Mouse (Mus musculus) brain, embryonic 18.5 days (tissue): ENCODE measurements around the gene B4galnt2.

Source experiments
- DNase-seq: peaks from one replicate; pipeline ENCODE4 v3.0.0-alpha.2; 2012; ENCODE audit warnings: low read depth, low spot score

The B4galnt2 gene

DNA sequence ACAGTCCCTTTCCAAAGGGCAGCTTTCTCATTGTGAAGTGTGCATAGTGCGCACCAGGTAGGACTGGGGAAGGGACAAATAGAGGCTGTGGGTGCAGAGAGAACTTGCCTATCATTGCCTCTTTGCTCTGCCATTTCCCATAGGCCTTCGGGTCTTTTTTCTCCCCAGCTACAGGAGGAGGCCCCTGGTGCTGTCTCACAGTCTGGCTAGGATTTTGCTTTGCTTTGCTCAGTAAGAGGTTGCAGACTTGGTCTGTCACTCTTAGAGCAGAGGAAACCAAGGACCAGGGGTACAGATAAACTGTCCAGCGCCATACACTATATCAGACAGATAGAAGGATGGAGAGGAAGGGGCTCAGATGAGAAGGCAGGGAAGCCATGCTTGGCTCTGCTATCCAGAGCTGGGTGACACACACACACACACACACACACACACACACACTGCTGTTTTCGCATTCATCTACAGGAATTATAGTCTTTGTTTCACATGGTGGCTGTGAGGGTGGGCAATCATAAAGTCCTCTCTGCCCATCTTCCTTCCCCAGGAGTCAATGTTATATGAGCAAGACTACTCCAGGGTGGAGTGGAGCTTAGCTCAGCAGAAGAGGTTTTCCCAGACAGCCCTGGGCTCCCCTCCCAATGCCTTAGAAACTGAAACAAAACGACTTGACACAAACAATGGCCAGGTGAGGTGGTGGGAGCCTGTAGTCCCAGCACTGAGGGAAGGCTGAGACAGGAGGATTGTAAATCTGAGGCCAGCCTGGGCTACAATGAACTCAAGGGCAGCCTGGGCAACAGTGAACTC, 73.8 kb downstream of the B4galnt2 start:
- DNase-seq = no peak

DNA sequence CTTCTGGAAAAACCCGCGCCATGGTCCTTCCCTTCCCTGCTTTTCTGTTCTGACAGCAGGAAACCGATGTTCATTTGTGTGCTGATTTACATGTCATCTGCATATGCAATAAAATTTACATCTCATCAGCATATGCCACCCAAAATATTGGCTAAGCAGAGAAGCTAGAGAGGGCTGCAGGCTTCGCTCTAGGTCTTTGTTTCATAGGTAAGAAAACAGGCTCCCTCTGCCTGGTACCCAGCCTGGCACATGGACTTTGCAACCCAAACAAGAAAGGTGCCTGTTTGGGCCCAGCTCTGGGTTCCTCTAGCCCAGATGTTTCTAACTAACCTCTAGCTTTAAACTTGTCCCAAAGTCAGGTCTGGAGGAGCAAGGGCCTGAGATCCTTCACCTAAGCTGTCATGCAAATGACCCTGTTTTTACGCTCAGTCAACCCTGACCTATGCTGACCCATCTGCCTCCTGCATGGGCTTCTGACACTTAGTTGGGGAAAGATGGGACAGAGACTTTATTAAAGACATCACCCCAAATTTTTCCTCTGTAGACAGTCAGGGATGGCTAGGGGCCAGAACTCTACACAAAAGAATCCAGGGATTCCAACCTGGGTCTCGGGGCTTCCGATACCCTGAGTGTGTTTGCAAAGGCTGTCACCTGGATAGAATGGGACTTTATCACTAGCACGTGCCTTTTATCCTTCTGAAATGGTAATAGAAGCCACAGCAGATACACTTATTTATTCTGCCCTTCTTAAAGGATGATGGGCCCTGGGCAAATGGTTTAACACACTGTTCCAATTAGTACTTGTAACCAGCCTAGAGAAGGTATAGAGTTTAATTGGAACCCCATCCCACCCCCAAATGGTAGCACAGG, 75.5 kb downstream of the B4galnt2 start:
- no peak for DNase-seq

DNA sequence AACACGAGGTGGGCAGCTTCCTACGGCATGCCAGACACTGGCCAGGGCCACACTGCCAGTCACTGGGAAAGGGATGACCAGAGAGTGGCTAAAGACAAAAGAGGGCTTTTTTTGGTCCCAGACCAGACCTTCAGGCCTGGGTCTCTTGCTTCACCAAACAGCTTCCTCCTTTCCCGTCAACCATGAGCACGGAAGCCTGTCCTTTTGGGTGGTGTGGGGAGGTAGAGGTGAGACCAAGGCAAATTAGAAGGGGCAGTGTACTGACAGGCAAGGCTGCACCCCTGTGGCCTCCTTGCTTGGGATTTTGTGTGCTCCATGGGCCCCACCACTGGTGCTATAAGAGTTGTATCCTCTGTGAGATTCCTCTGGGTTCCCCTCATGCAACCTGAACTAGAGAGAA, 76.1 kb downstream of the B4galnt2 start:
- DNase-seq = no peak

DNA sequence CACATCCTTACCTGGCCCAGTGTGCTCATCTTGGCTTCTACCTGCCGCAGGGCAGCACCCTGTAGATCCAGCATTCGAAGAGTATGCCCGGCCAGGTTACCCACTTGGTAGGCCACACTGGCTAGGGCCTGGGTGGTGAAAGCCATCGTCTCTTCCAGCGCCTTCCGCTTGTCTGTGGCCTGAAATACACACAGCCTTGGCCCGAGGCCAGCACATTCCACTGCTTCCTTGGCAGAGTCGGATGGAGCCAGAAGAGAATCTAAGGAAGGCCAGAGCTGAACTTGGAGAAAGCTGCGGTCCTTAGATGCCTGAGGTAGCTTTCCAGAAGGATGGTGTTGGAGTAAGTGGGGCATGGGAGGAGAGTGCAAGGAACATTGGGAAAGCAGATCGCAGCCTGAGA, 77.6 kb downstream of the B4galnt2 start, which contains the start of gene Gngt2:
Gene Gngt2 (plus strand): TSS at position 158 of the 400 bp plus-strand sequence.
- DNase-seq = no peak

DNA sequence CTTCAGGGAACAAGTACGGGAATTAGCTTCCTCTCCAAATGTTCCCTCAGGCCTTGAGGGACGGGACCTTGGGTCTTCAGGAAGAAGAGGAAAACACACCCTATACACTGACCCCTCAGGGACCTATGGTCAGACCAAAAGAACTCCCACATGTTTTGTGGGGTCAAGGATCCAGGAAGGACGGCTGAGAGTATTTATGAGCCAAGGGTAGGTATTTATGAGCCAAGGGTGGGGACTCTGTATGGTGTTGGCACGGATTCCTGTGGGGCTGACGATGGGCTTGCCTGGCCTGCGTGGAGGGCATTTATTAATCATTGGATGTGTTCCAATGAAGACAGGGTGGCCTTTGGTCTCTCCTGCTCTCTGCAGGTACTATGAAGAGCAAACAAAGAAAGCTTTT, 78.3 kb downstream of the B4galnt2 start:
- no peak for DNase-seq

DNA sequence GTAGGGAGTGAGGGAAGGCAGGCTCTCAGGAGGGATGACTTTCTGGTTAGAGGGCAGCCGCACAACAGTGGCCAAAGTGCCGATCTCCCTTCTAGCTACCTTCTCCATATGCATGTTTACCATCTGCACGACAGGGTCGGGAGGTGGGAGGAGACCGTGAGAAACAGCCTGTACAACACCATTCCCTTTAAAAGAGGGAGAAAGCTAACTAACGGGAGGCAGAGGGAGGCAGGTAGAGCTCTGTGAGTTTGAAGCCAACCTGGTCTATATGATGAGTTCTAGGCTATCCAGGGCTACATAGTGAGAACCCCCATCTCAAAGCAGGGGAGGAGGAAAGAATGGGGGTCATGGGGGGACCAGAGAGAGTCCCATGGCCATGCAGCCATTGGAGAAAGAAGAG, 78.9 kb downstream of the B4galnt2 start:
- DNase-seq = no peak

DNA sequence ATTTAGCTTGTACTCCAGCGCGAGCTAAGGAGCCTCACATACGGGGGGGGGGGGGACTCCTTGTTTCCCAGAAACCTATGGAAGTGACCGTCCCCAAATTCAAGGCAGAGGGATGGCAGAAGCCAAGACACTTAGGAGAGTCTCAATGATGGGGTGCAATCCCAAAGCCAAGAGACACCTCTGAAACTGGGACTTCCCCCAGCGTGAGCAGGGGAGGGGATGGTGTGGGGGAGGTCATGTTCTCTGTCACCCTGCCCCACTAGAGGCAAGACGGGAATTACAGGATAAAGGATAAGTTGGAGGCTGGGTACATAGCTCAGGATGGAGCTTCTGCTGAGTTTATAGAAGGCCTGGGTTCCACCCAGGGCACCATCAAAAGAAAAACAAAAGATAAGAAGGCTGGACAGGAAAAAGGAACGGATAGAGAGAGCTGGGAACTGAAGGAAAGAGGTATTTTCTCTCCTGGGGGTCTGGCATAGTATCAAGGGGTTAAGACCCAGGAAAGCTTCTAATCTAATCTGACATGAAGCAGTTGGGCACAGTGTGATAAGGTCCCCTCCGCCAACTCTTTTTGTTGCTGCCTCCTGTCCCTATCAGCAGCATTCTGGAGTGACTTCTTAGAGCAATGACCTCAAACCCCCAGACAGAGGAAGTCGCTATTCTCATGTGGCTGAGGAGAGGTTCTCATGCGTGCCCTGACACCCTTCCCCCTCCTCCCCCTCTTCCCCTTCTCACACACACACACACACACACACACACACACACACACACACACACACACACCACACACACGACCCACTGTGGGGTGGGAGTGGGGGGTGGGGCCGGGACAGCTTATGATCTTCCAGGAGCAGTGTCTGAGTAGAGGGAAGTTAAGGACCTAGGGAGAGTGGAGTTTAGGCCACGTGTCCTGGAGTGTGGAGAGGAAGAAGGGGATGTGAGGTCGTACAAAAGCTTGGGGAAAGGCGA, 79.7 kb downstream of the B4galnt2 start:
- DNase-seq = no peak

DNA sequence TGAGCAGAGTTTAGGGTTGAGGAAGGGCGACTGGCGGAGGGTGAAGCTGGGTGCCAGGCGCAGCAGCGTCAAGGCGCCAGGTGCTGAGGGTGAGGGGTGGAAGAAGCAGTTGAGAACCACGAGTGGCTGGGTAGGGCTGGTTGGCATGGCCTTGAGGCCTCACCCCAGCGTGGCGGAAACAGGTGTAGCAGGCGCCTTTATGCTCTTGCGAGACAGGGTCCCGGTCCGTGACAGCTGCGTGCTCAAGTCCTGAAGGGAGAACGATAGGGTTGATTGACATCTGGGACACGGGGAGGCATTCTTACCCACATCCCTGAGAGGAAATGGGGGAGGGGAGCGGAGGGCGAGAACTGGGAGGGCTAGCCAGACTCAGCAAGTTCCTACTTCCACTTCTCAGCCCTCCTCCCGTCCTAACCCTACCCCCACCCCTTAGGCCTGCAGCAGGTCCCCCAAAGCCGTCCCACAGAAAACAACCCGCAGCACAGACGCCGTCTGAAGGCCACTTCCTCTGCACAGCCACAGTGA, 80.5 kb downstream of the B4galnt2 start:
- no peak for DNase-seq

DNA sequence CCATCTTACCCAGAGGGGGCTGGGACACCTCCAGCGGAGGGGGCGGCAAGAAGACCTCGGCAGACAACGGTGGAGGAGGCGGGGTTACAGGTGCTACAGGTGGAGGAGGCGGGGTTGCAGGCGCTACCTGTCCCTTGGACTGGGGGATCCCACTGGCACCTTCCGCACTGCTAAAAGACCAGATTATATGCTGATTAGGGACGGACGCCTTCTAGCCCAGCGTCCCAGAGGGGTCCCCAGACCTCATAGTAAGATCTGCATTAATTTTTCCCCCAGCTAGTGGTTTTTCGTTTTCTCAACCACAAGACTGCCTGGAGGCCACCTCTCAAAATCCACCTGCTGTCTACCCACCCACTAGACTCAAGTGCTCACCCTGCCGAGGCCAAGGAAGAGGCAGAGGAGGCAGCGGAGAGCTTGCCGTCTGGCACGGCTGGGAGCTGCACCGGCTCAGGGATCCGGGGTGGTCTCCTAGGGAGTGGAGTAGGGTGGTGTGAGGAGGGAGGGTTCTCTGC, 81.0 kb downstream of the B4galnt2 start:
- DNase-seq = no peak

DNA sequence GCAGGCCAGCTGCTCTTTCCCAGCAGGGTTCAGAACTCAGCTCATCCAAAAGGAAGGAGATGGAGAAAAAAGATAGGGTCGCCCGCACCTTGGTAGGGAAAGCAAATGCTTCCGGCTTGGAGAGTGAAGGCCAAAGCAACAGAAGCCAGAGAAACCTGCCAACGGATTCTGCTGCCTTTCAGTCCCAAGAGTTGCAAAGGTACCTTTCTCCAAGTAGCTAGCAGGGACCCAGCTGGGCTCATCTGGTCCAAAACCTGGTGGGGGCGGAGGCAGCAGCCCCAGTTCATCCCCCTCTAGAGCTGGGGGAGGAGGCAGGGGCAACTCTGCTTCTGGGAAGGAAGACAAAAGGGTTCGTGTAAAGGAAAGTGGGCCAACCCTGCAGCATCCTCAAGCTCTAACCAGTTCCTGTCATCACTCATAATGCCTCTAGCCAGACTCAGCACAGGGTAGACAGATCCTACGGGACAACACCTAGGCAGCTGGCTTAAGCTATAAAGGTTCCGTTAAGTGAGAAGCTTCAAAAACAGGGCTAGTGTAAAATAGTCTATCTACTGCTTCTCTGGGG, 81.6 kb downstream of the B4galnt2 start:
- no peak for DNase-seq

DNA sequence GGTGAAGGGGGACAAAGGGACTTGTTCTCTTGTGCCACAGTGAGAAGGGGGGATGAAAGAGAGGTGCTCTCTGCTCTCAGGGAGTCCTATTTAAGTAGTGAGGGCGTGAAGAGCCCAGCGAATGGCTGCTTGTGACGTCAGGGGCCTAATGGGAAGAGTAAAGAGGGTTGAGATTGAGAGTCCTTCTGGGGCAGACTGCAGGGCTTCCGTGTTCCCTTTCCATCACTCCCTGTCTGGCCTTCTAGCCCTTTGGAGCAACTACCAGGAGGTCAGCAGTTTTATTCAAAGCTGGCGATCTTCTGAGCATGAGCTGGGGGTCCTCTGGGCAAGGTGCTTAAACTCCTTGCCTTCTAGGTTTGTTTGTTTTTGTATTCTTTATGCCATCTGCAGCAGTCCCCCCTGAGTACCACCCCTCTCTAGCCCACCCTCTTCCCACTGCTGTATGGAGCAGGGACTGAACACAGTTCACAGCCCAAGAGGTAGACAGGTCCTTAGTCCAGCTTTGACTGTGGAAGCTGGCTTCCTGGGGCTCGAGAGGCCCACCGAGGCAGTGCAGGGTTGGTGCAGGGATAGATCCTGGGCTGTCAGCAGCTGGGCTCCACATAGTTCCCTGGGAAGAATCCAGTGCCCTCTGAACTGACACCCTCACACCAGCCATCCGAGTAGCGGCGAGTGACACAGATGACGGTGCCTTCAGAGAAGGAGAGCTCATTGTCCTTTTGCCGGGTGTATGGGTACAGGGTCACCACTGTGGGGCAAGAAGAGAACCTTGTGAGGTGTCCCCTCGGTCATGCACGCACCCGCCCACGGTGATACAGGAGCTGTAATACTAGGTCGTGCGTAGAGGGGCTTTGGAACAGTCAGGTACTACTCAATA, 82.3 kb downstream of the B4galnt2 start:
- DNase-seq = no peak

DNA sequence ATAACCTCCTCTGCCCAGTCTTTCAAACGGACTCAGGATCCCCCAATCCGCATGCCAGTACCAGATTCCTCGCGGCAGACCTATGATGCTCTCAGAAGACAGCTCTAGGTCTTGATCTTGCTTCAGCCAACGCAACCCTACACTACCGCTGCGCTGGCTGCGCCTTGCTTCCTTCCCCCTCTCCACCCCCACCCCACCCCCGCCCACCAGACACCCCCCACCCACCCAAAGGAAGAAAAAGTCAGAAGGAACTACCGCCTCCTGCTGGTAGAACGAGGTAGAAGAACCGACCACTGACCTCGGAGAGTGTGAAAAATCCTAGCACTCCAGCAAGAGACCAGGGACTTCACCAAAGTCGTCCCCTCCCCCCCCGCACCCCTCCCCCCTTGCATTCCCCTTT, 83.0 kb downstream of the B4galnt2 start:
- no peak for DNase-seq

DNA sequence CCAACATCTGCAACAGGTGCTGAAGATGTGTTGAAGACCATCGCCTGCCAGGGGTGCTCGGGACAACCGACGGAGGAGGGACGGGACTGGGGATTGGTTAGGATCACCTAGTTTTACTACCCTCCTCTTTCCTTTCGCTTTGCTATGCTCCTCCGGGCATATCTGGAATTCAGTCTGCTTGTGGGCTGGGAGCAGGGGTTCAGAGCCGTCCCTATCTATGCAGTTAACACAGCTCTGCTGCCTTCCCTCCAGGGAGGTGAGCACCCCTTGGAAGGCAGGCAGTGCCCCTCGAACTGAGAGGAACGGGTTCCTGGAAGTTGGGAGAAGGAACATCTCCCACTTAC, 83.4 kb downstream of the B4galnt2 start:
- no peak for DNase-seq

DNA sequence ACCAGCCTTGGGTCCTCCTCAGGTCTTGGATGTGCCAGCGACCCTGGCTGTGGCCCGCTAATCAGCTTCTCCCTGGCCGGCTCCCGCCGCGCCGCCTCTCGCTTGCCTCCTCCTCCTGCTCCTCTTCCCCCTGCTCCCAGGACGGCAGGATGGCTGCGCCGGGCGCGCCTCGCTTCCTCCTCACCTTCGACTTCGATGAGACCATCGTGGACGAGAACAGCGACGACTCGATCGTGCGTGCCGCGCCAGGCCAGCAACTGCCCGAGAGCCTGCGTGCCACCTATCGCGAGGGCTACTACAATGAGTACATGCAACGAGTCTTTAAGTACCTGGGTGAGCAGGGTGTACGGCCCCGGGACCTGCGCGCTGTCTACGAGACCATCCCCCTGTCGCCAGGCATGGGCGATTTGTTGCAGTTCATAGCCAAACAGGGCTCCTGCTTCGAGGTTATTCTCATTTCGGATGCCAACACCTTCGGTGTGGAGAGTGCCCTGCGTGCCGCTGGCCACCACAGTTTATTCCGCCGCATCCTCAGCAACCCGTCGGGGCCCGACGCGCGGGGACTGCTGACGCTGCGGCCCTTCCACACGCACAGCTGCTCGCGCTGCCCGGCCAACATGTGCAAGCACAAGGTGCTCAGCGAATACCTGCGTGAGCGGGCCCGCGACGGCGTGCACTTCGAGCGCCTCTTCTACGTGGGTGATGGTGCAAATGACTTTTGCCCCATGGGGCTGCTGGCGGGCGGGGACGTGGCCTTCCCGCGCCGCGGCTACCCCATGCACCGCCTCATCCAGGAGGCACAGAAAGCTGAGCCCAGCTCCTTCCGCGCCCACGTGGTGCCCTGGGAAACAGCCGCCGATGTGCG, 84.0 kb downstream of the B4galnt2 start:
- no peak for DNase-seq

DNA sequence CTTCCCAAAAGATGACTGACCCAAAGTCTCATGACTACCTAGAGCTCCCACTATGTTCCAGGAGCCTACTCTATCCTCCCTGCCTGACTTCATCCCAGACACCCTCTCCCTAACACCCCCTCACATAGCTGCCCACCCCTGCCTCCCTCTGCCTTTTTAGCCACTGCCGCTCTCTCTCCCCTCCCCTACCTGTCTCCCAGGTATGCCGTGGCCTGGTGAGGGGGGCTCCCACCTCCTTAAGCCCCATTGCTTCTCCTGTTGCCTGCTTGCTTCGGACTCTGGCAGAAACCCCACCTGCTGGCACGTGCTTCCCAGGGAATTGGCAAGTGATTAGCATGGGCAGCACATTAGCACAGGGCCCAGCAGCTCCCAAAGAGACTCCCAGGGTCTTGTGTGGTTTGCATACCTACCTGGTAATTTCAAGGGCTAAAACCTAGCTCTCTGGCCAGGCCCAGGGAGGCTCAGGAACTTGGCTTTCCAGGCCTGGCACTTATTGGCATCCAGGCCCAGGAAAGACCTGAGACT, 85.1 kb downstream of the B4galnt2 start:
- no peak for DNase-seq

DNA sequence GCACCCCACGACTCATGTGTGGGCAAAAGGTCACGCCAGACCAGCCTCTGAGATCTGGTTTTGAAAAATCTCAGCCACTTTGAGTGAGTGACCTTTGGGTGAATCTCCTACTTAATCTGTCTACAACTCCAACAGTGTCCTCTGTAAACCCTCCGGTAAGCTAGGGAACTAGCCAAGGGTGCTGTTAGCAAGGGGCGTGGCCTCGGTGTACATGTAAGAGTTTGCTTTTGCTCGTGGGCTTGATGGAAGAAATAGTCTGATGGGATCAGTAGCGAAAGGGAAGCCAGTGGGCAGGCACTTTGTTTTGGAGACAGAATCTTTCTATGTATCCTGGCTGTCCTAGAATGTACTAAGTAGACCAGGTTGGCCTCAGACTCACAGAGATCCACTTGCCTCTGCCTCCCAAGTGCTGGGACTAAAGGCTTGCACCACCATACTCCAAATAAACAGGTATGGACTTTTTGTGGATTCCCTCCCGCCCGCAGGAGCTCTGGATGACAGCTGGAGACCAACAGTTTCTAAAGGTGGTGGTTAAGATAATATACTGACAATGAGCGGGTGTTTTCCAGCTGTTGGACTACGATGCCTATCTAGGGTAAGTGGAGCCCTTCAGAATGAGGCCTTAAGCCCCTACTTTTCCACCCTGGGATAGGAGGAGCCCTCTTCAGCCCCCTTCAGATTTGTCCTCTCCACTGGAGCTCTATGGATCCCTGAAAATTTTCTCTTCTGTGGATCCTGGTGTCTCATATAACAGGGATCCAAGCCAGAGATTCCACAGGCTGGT, 86.3 kb downstream of the B4galnt2 start:
- DNase-seq = no peak

DNA sequence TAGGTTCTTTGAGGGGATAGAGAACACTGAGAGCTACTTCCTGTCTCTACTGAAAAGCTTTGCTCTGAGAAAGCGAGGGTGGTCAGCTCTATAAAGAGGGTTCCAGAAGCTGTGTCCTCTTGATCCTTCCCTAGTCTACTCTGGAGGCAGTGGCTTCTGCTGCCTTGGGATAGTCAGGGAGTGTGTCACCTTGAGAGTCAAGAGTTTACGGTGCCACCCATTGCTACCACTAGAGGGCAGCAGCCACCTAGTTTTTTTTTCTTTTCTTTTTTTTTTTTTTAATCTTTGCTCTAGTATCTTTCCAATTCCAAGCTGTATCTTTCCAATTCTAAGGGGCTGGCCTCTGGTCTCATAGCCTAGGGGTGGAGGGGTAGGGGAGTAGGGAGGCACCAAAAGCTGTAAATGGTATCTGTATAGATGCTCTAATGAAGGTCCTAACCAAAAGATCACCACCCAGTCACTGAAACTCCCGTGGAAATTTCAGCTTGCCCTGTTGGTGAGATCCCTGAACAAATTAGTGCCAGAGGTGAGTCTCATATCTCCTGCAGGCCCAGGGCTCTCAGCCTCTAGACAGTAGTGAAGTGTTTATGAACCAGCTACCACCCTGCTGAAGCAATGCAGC, 87.1 kb downstream of the B4galnt2 start:
- DNase-seq = no peak

DNA sequence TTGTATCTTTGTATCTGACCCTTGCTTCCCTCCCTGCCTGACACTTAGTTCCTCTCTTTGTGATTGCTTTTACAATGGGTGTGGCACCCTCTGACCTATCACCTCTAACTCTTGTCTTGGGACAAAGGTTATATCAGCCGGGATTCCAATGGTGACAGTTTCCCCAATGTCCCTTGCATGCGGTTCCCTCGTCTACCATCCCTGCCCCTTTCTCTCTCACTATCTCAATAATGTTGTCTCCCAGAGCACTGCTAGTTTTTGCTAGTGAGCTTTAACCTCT, 87.6 kb downstream of the B4galnt2 start:
- DNase-seq = no peak
